Mouse (Mus musculus) stomach, postnatal 0 days (tissue): Measurements from ENCODE around the gene Nepro. TPM values are rescaled to one million over a fixed set of nuclear protein-coding genes. Genes with fewer than 3 reads are reported as not detected.

ENCODE experiments used
- ATAC-seq: fragments of 200-750 bp; cut with Nextera tagmentation; 2 replicates; pipeline ENCODE4 v1.8.0; 2017; ENCODE audit not compliant: low FRiP score, low TSS enrichment
- DNase-seq: peaks from one replicate; pipeline ENCODE4 v3.0.0-alpha.2; 2016; ENCODE audit warnings: low spot score
- H3K27ac ChIP-seq: fragments of 300-500 bp; sonication (generic); replicated peaks from 2 replicates; pipeline ENCODE4 v1.5.1; 2014; ENCODE audit warnings: mild to moderate bottlenecking, control low read depth
- H3K27me3 ChIP-seq: fragments of 300-500 bp; sonication (generic); 2 replicates; pipeline ENCODE4 v1.6.1; 2014; ENCODE audit warnings: low read length; ENCODE audit not compliant: control insufficient read depth, insufficient read depth
- H3K36me3 ChIP-seq: fragments of 300-500 bp; sonication (generic); 2 replicates; pipeline ENCODE4 v1.6.1; 2014; ENCODE audit warnings: low read length, mixed read lengths; ENCODE audit not compliant: control insufficient read depth, insufficient read depth
- H3K4me1 ChIP-seq: fragments of 300-500 bp; sonication (generic); replicated peaks from 2 replicates; pipeline ENCODE4 v1.6.1; 2014; ENCODE audit warnings: antibody characterized with exemption; ENCODE audit not compliant: control insufficient read depth, insufficient read depth
- H3K4me2 ChIP-seq: fragments of 300-500 bp; sonication (generic); replicated peaks from 2 replicates; pipeline ENCODE4 v1.6.1; 2014; ENCODE audit warnings: low read depth, mild to moderate bottlenecking, control low read depth, moderate library complexity
- H3K4me3 ChIP-seq: fragments of 300-500 bp; sonication (generic); 2 replicates; pipeline ENCODE4 v1.5.1; 2014; ENCODE audit warnings: low read depth, low read length, control low read depth
- H3K9ac ChIP-seq: fragments of 300-500 bp; sonication (generic); 2 replicates; pipeline ENCODE4 v1.6.1; 2014; ENCODE audit warnings: mild to moderate bottlenecking, low read length, control low read depth, mixed read lengths
- H3K9me3 ChIP-seq: fragments of 300-500 bp; sonication (generic); 2 replicates; pipeline ENCODE4 v1.6.1; 2016; ENCODE audit warnings: low read length; ENCODE audit not compliant: control insufficient read depth
- CTCF ChIP-seq: IDR thresholded peaks from 2 replicates; pipeline ENCODE4 v1.5.1; 2016; ENCODE audit warnings: antibody characterized with exemption, low read depth, mild to moderate bottlenecking, moderate library complexity
- EP300 ChIP-seq: optimal IDR thresholded peaks from 2 replicates; pipeline ENCODE3; 2016; ENCODE audit warnings: antibody characterized with exemption
- WGBS: fragments of 180-500 bp; shearing (Covaris S2); extraction: QIAGEN DNeasy Blood & Tissue Kit; methylation state at CpG from one replicate; pipeline ENCODE4 v1.1.7; 2014; 5-methylcytosine and 5-hydroxymethylcytosine counted together
- polyA plus RNA-seq: library from polyadenylated mRNA; unstranded; fragments of >200 nt; fragmentation: Nextera tagmentation; extraction: Ambion mirVana; gene quantifications from 2 replicates; pipeline ENCODE4 v1.2.1, GENCODE M21; 2015

Gene Nepro
- polyA plus RNA-seq, 1 experiment from 2014 or later = 2.8 TPM

- Histone ChIP-seq H3K4me3 (no peak overlapping the region), H3K4me2 (no peak overlapping the region), H3K36me3 (no peaks in the 10 kb centered on the region), H3K27ac (no peak overlapping the region), H3K9ac (no peak overlapping the region), H3K9me3 (no peaks in the 10 kb centered on the region), H3K27me3 (no peaks in the 10 kb centered on the region), H3K4me1 (no peaks in the 10 kb centered on the region)
- ATAC-seq (no peak), DNase-seq (no peak)
- TF ChIP-seq CTCF (no peak), EP300 (no peak)
- WGBS = 83% methylated on average over 6 of the region's 6 CpGs
These were observed 50.1 kb downstream of the Nepro start for GRCm38 (mm10) chr16:44774201-44774600.

GRCm38 (mm10) chr16:44778538-44779147 lies 54.5 kb downstream of the Nepro start:
- no peak overlapping the region for H3K9ac ChIP-seq
- H3K27ac ChIP-seq = no peak overlapping the region
- TF ChIP-seq CTCF (no peak), EP300 (no peak)
- WGBS = 38% methylated on average over 17 of the region's 17 CpGs
- H3K4me3 ChIP-seq = peak overlapping the region; percentile 15; the same call in 1 of the 2 replicates
- ATAC-seq (no peak), DNase-seq (no peak)
- no peaks in the 10 kb centered on the region for H3K4me1 ChIP-seq
- H3K27me3 ChIP-seq = no peaks in the 10 kb centered on the region
- H3K9me3 ChIP-seq = no peaks in the 10 kb centered on the region
- peak overlapping the region; percentile 17; the same call in 1 of the 2 replicates for H3K4me2 ChIP-seq
- H3K36me3 ChIP-seq = no peaks in the 10 kb centered on the region

- no peaks in the 10 kb centered on the region for H3K4me1 ChIP-seq
- no peak overlapping the region for H3K27ac ChIP-seq
- DNase-seq (no peak), ATAC-seq (no peak)
- H3K4me3 ChIP-seq = no peak overlapping the region
- H3K9ac ChIP-seq = no peak overlapping the region
- H3K36me3 ChIP-seq = no peaks in the 10 kb centered on the region
- H3K9me3 ChIP-seq = no peaks in the 10 kb centered on the region
- H3K27me3 ChIP-seq = no peaks in the 10 kb centered on the region
- WGBS = 84% methylated on average over 5 of the region's 5 CpGs
- H3K4me2 ChIP-seq = no peak overlapping the region
- TF ChIP-seq CTCF = no peak
- no peak for TF ChIP-seq EP300
These were observed 55.4 kb downstream of the Nepro start for GRCm38 (mm10) chr16:44779494-44779893.

- no peaks in the 10 kb centered on the region for H3K27me3 ChIP-seq
- H3K9ac ChIP-seq = no peak overlapping the region
- TF ChIP-seq EP300 (no peak), CTCF (no peak)
- H3K4me2 ChIP-seq = no peak overlapping the region
- no peak for DNase-seq
- H3K9me3 ChIP-seq = no peaks in the 10 kb centered on the region
- H3K27ac ChIP-seq = no peak overlapping the region
- no peak for ATAC-seq
- no peak overlapping the region for H3K4me3 ChIP-seq
- H3K36me3 ChIP-seq = no peaks in the 10 kb centered on the region
- no peaks in the 10 kb centered on the region for H3K4me1 ChIP-seq
- WGBS = 72% methylated on average over 4 of the region's 4 CpGs
These were observed 56.6 kb downstream of the Nepro start for GRCm38 (mm10) chr16:44780751-44781150.

Other genes with a start within 250 kb of the Nepro start
- gene Boc, start 165.4 kb upstream of the Nepro start, polyA plus RNA-seq = 5.9 and 6.1 TPM in 2 replicates
- 17.6 and 19.8 TPM in 2 replicates for gene Gtpbp8, start 22.1 kb downstream of the Nepro start, polyA plus RNA-seq
- gene Cd200r1, start 41.4 kb downstream of the Nepro start, polyA plus RNA-seq = 0.75 and 1.1 TPM in 2 replicates
- 0.11 TPM in 1 of 2 replicates, not detected in the other for gene Cd200r4, start 87.4 kb downstream of the Nepro start, polyA plus RNA-seq
- 0.05 TPM in 1 of 2 replicates, not detected in the other for gene Cd200r2, start 142.8 kb downstream of the Nepro start, polyA plus RNA-seq
- 0.61 and 0.93 TPM in 2 replicates for gene Cd200r3, start 219.4 kb downstream of the Nepro start, polyA plus RNA-seq